Mouse (Mus musculus) cortical plate, adult 2 months (tissue): Measurements from ENCODE around the gene Usf3. TPM values are rescaled to one million over a fixed set of nuclear protein-coding genes. Genes with fewer than 3 reads are reported as not detected.
A peak's percentile ranks its signal among the peaks of the same experiment; 100 is the strongest.

Experiments used
- H3K27ac ChIP-seq: fragments of 200-500 bp; 2 replicates; pipeline ENCODE4 v1.5.1; 2012; ENCODE audit warnings: low read length, control low read depth, inconsistent platforms; ENCODE audit not compliant: insufficient read depth
- H3K4me1 ChIP-seq: fragments of 200-500 bp; 2 replicates; pipeline ENCODE4 v1.6.1; 2011; ENCODE audit warnings: low read length; ENCODE audit not compliant: control insufficient read depth, insufficient read depth
- H3K4me3 ChIP-seq: fragments of 200-500 bp; 2 replicates; pipeline ENCODE4 v1.5.1; 2011; ENCODE audit warnings: mild to moderate bottlenecking, low read length, control low read depth; ENCODE audit not compliant: insufficient read depth
- CTCF ChIP-seq: fragments of 200-500 bp; IDR thresholded peaks from 2 replicates; pipeline ENCODE4 v1.5.1; 2011; ENCODE audit warnings: mild to moderate bottlenecking, control low read depth, low read length; ENCODE audit not compliant: insufficient read depth; ENCODE audit errors: extremely low read depth
- POLR2A ChIP-seq: fragments of 200-500 bp; IDR thresholded peaks from 2 replicates; pipeline ENCODE4 v1.6.1; 2011; ENCODE audit warnings: mild to moderate bottlenecking, low read length, control low read depth; ENCODE audit not compliant: insufficient read depth; ENCODE audit errors: extremely low read depth
- polyA plus RNA-seq: library from polyadenylated mRNA; depleted of rRNA; stranded (reverse); fragments of >200 nt; gene quantifications from 2 replicates; pipeline ENCODE4 v1.2.3, GENCODE M21; 2012

Usf3 gene
- polyA plus RNA-seq, 1 experiment, result 14.2 TPM

GRCm38 (mm10) chr16:44138979-44139535, 34.0 kb upstream of the Usf3 start:
- peaks cover 4% of the 10 kb centered on the region for H3K4me1 ChIP-seq
- H3K27ac ChIP-seq, result peak overlapping the region; percentile 99
- peak overlapping the region; percentile 99 for H3K4me3 ChIP-seq
- TF ChIP-seq CTCF (no peak), POLR2A (peak; percentile 97)

- no peak for TF ChIP-seq CTCF
- peak; percentile 73; the same call in 1 of the 2 replicates for TF ChIP-seq POLR2A
Measured at GRCm38 (mm10) chr16:44139536-44140185, 33.4 kb upstream of the Usf3 start, which contains the start of the genes Atp6v1a and Naa50. Gene Atp6v1a, minus strand, starts transcription at chr16:44139705. Gene Naa50, plus strand, starts transcription at chr16:44139830.

GRCm38 (mm10) chr16:44140186-44140787, 32.8 kb upstream of the Usf3 start:
- TF ChIP-seq POLR2A (no peak), CTCF (peak; percentile 30; the same call in 1 of the 2 replicates)

More at GRCm38 (mm10) chr16:44139536-44140185, 33.4 kb upstream of the Usf3 start, which contains the start of the genes Atp6v1a and Naa50:
- peak within 1 kb of the TSS; percentile 99 for H3K4me3 ChIP-seq
- peaks cover 4% of the 10 kb centered on the region for H3K4me1 ChIP-seq
- peak within 1 kb of the TSS; percentile 99 for H3K27ac ChIP-seq

GRCm38 (mm10) chr16:44141483-44141882, 31.6 kb upstream of the Usf3 start:
- H3K27ac ChIP-seq, result no peak overlapping the region
- H3K4me1 ChIP-seq, result peaks cover 2% of the 10 kb centered on the region
- TF ChIP-seq CTCF (no peak), POLR2A (no peak)
- H3K4me3 ChIP-seq, result no peak overlapping the region; the same call in 1 of the 2 replicates

More at GRCm38 (mm10) chr16:44140186-44140787, 32.8 kb upstream of the Usf3 start:
- peak overlapping the region; percentile 60; the same call in 1 of the 2 replicates for H3K27ac ChIP-seq
- H3K4me3 ChIP-seq, result peak overlapping the region; percentile 99
- peaks cover 4% of the 10 kb centered on the region for H3K4me1 ChIP-seq

GRCm38 (mm10) chr16:44149002-44149767, 23.9 kb upstream of the Usf3 start:
- no peak overlapping the region for H3K27ac ChIP-seq
- TF ChIP-seq CTCF (no peak), POLR2A (no peak)
- no peak overlapping the region for H3K4me3 ChIP-seq
- no peaks in the 10 kb centered on the region for H3K4me1 ChIP-seq

- no peaks in the 10 kb centered on the region for H3K4me1 ChIP-seq
- H3K4me3 ChIP-seq, result no peak overlapping the region
- no peak for TF ChIP-seq POLR2A
- TF ChIP-seq CTCF, result no peak
- no peak overlapping the region for H3K27ac ChIP-seq
Measured at GRCm38 (mm10) chr16:44154497-44155057, 18.5 kb upstream of the Usf3 start.

- Histone ChIP-seq H3K27ac (no peak overlapping the region), H3K4me1 (no peaks in the 10 kb centered on the region), H3K4me3 (no peak overlapping the region)
- TF ChIP-seq CTCF (no peak), POLR2A (no peak)
Measured at GRCm38 (mm10) chr16:44159325-44159724, 13.7 kb upstream of the Usf3 start.

GRCm38 (mm10) chr16:44163831-44164230, 9.2 kb upstream of the Usf3 start:
- TF ChIP-seq POLR2A (no peak), CTCF (no peak)
- Histone ChIP-seq H3K4me3 (no peak overlapping the region), H3K4me1 (no peaks in the 10 kb centered on the region), H3K27ac (no peak overlapping the region)

- TF ChIP-seq CTCF (no peak), POLR2A (no peak)
Measured at GRCm38 (mm10) chr16:44165182-44165581, 7.9 kb upstream of the Usf3 start.

More at GRCm38 (mm10) chr16:44165182-44165581, 7.9 kb upstream of the Usf3 start:
- Histone ChIP-seq H3K4me1 (no peaks in the 10 kb centered on the region), H3K4me3 (no peak overlapping the region), H3K27ac (no peak overlapping the region)
